Mouse (Mus musculus): Measurements from ENCODE around the gene Plekha5. TPM values are rescaled to one million over a fixed set of nuclear protein-coding genes. Genes with fewer than 3 reads are reported as not detected.

The Plekha5 gene
- polyA plus RNA-seq, 1 experiment from 2014 or later, result 50.7 TPM

- H3K9me3 ChIP-seq (ENCODE audit: control insufficient read depth, low read length), result no peaks in the 10 kb centered on the region
- no peak overlapping the region for H3K4me2 ChIP-seq (ENCODE audit: low read length)
- ATAC-seq (ENCODE audit: low FRiP score, low TSS enrichment) (no peak), DNase-seq (no peak)
- H3K27me3 ChIP-seq (ENCODE audit: control insufficient read depth, insufficient read depth, low read length), result no peaks in the 10 kb centered on the region
- 60% methylated on average over 3 of the region's 3 CpGs for WGBS
- no peaks in the 10 kb centered on the region for H3K36me3 ChIP-seq (ENCODE audit: control insufficient read depth, insufficient read depth, low read length)
- peaks cover 15% of the 10 kb centered on the region for H3K4me1 ChIP-seq (ENCODE audit: control insufficient read depth, insufficient read depth, low read length)
- H3K9ac ChIP-seq (replicated peaks; ENCODE audit: low read length), result no peak overlapping the region
- no peak overlapping the region for H3K27ac ChIP-seq (replicated peaks; ENCODE audit: low read depth, low read length)
- no peak overlapping the region for H3K4me3 ChIP-seq (replicated peaks; ENCODE audit: low read depth, low read length)
Observed at GRCm38 (mm10) chr6:140605732-140606131, 181.9 kb downstream of the Plekha5 start.

GRCm38 (mm10) chr6:140606534-140606933, 182.7 kb downstream of the Plekha5 start:
- DNase-seq (no peak), ATAC-seq (ENCODE audit: low FRiP score, low TSS enrichment) (no peak)
- 44% methylated on average over 10 of the region's 10 CpGs for WGBS
- Histone ChIP-seq H3K4me1 (ENCODE audit: control insufficient read depth, insufficient read depth, low read length) (peaks cover 15% of the 10 kb centered on the region), H3K9me3 (ENCODE audit: control insufficient read depth, low read length) (no peaks in the 10 kb centered on the region), H3K27ac (replicated peaks; ENCODE audit: low read depth, low read length) (no peak overlapping the region), H3K4me2 (ENCODE audit: low read length) (no peak overlapping the region), H3K9ac (replicated peaks; ENCODE audit: low read length) (no peak overlapping the region), H3K27me3 (ENCODE audit: control insufficient read depth, insufficient read depth, low read length) (no peaks in the 10 kb centered on the region), H3K36me3 (ENCODE audit: control insufficient read depth, insufficient read depth, low read length) (no peaks in the 10 kb centered on the region), H3K4me3 (replicated peaks; ENCODE audit: low read depth, low read length) (no peak overlapping the region)

- Histone ChIP-seq H3K4me3 (replicated peaks; ENCODE audit: low read depth, low read length) (no peak overlapping the region), H3K9me3 (ENCODE audit: control insufficient read depth, low read length) (no peaks in the 10 kb centered on the region), H3K27me3 (ENCODE audit: control insufficient read depth, insufficient read depth, low read length) (no peaks in the 10 kb centered on the region), H3K9ac (replicated peaks; ENCODE audit: low read length) (no peak overlapping the region), H3K4me1 (ENCODE audit: control insufficient read depth, insufficient read depth, low read length) (peaks cover 10% of the 10 kb centered on the region), H3K4me2 (ENCODE audit: low read length) (no peak overlapping the region), H3K27ac (replicated peaks; ENCODE audit: low read depth, low read length) (no peak overlapping the region), H3K36me3 (ENCODE audit: control insufficient read depth, insufficient read depth, low read length) (no peaks in the 10 kb centered on the region)
- 94% methylated on average over 6 of the region's 6 CpGs for WGBS
- no peak for DNase-seq
- ATAC-seq (ENCODE audit: low FRiP score, low TSS enrichment), result no peak
Observed at GRCm38 (mm10) chr6:140608666-140609065, 184.8 kb downstream of the Plekha5 start.

GRCm38 (mm10) chr6:140609533-140609932, 185.7 kb downstream of the Plekha5 start:
- no peaks in the 10 kb centered on the region for H3K36me3 ChIP-seq (ENCODE audit: control insufficient read depth, insufficient read depth, low read length)
- H3K4me2 ChIP-seq (ENCODE audit: low read length), result no peak overlapping the region
- no peak for DNase-seq
- WGBS, result 93% methylated on average over 4 of the region's 4 CpGs
- no peak for ATAC-seq (ENCODE audit: low FRiP score, low TSS enrichment)
- no peak overlapping the region for H3K27ac ChIP-seq (replicated peaks; ENCODE audit: low read depth, low read length)
- no peaks in the 10 kb centered on the region for H3K27me3 ChIP-seq (ENCODE audit: control insufficient read depth, insufficient read depth, low read length)
- H3K4me3 ChIP-seq (replicated peaks; ENCODE audit: low read depth, low read length), result no peak overlapping the region
- H3K9ac ChIP-seq (replicated peaks; ENCODE audit: low read length), result no peak overlapping the region
- no peaks in the 10 kb centered on the region for H3K9me3 ChIP-seq (ENCODE audit: control insufficient read depth, low read length)
- H3K4me1 ChIP-seq (ENCODE audit: control insufficient read depth, insufficient read depth, low read length), result 0 out of 2 replicates have a peak, but pooled peaks cover 3% of the 10 kb centered on the region

GRCm38 (mm10) chr6:140610117-140610516, 186.3 kb downstream of the Plekha5 start:
- DNase-seq, result no peak
- no peak overlapping the region for H3K4me2 ChIP-seq (ENCODE audit: low read length)
- H3K9me3 ChIP-seq (ENCODE audit: control insufficient read depth, low read length), result no peaks in the 10 kb centered on the region
- no peaks in the 10 kb centered on the region for H3K27me3 ChIP-seq (ENCODE audit: control insufficient read depth, insufficient read depth, low read length)
- H3K36me3 ChIP-seq (ENCODE audit: control insufficient read depth, insufficient read depth, low read length), result no peaks in the 10 kb centered on the region
- H3K9ac ChIP-seq (replicated peaks; ENCODE audit: low read length), result no peak overlapping the region
- H3K27ac ChIP-seq (replicated peaks; ENCODE audit: low read depth, low read length), result no peak overlapping the region
- H3K4me3 ChIP-seq (replicated peaks; ENCODE audit: low read depth, low read length), result no peak overlapping the region
- no peak for ATAC-seq (ENCODE audit: low FRiP score, low TSS enrichment)
- WGBS, result 94% methylated on average over 5 of the region's 5 CpGs
- H3K4me1 ChIP-seq (ENCODE audit: control insufficient read depth, insufficient read depth, low read length), result no peaks in the 10 kb centered on the region

GRCm38 (mm10) chr6:140611282-140611681, 187.4 kb downstream of the Plekha5 start:
- WGBS, result 52% methylated on average over 4 of the region's 4 CpGs
- H3K9ac ChIP-seq (replicated peaks; ENCODE audit: low read length), result no peak overlapping the region
- H3K27ac ChIP-seq (replicated peaks; ENCODE audit: low read depth, low read length), result no peak overlapping the region
- H3K4me3 ChIP-seq (replicated peaks; ENCODE audit: low read depth, low read length), result no peak overlapping the region
- no peak overlapping the region for H3K4me2 ChIP-seq (ENCODE audit: low read length)
- no peaks in the 10 kb centered on the region for H3K4me1 ChIP-seq (ENCODE audit: control insufficient read depth, insufficient read depth, low read length)
- DNase-seq (no peak), ATAC-seq (ENCODE audit: low FRiP score, low TSS enrichment) (no peak)
- H3K27me3 ChIP-seq (ENCODE audit: control insufficient read depth, insufficient read depth, low read length), result no peaks in the 10 kb centered on the region
- H3K36me3 ChIP-seq (ENCODE audit: control insufficient read depth, insufficient read depth, low read length), result no peaks in the 10 kb centered on the region
- H3K9me3 ChIP-seq (ENCODE audit: control insufficient read depth, low read length), result no peaks in the 10 kb centered on the region

GRCm38 (mm10) chr6:140611893-140612473, 188.1 kb downstream of the Plekha5 start:
- no peak for DNase-seq
- Histone ChIP-seq H3K27ac (replicated peaks; ENCODE audit: low read depth, low read length) (no peak overlapping the region), H3K27me3 (ENCODE audit: control insufficient read depth, insufficient read depth, low read length) (no peaks in the 10 kb centered on the region), H3K9me3 (ENCODE audit: control insufficient read depth, low read length) (no peaks in the 10 kb centered on the region), H3K9ac (replicated peaks; ENCODE audit: low read length) (no peak overlapping the region), H3K36me3 (ENCODE audit: control insufficient read depth, insufficient read depth, low read length) (no peaks in the 10 kb centered on the region), H3K4me3 (replicated peaks; ENCODE audit: low read depth, low read length) (no peak overlapping the region), H3K4me2 (ENCODE audit: low read length) (no peak overlapping the region), H3K4me1 (ENCODE audit: control insufficient read depth, insufficient read depth, low read length) (no peaks in the 10 kb centered on the region)
- no peak for ATAC-seq (ENCODE audit: low FRiP score, low TSS enrichment)
- WGBS, result 64% methylated on average over 13 of the region's 13 CpGs

GRCm38 (mm10) chr6:140613822-140614221, 190.0 kb downstream of the Plekha5 start:
- ATAC-seq (ENCODE audit: low FRiP score, low TSS enrichment) (no peak), DNase-seq (no peak)
- Histone ChIP-seq H3K4me3 (replicated peaks; ENCODE audit: low read depth, low read length) (no peak overlapping the region), H3K4me1 (ENCODE audit: control insufficient read depth, insufficient read depth, low read length) (no peaks in the 10 kb centered on the region), H3K9ac (replicated peaks; ENCODE audit: low read length) (no peak overlapping the region), H3K4me2 (ENCODE audit: low read length) (no peak overlapping the region), H3K36me3 (ENCODE audit: control insufficient read depth, insufficient read depth, low read length) (no peaks in the 10 kb centered on the region), H3K9me3 (ENCODE audit: control insufficient read depth, low read length) (no peaks in the 10 kb centered on the region), H3K27ac (replicated peaks; ENCODE audit: low read depth, low read length) (no peak overlapping the region), H3K27me3 (ENCODE audit: control insufficient read depth, insufficient read depth, low read length) (no peaks in the 10 kb centered on the region)
- WGBS, result 81% methylated on average over 3 of the region's 3 CpGs

- Histone ChIP-seq H3K27me3 (ENCODE audit: control insufficient read depth, insufficient read depth, low read length) (no peaks in the 10 kb centered on the region), H3K4me1 (ENCODE audit: control insufficient read depth, insufficient read depth, low read length) (no peaks in the 10 kb centered on the region), H3K4me2 (ENCODE audit: low read length) (no peak overlapping the region), H3K4me3 (replicated peaks; ENCODE audit: low read depth, low read length) (no peak overlapping the region), H3K36me3 (ENCODE audit: control insufficient read depth, insufficient read depth, low read length) (no peaks in the 10 kb centered on the region), H3K9ac (replicated peaks; ENCODE audit: low read length) (no peak overlapping the region), H3K27ac (replicated peaks; ENCODE audit: low read depth, low read length) (no peak overlapping the region), H3K9me3 (ENCODE audit: control insufficient read depth, low read length) (no peaks in the 10 kb centered on the region)
- ATAC-seq (ENCODE audit: low FRiP score, low TSS enrichment) (no peak), DNase-seq (no peak)
- 93% methylated on average over 11 of the region's 11 CpGs for WGBS
Observed at GRCm38 (mm10) chr6:140614711-140615110, 190.9 kb downstream of the Plekha5 start.
